Mouse (Mus musculus) layer of hippocampus, adult 2 months (tissue): ENCODE measurements around the gene C330007P06Rik. TPM values are rescaled to one million over a fixed set of nuclear protein-coding genes. Genes with fewer than 3 reads are reported as not detected.
"Not testable (repeated sequence)": the region's sequence is repeated elsewhere in the genome, so short reads cannot be mapped to it uniquely, and the experiment has no call there.

ENCODE experiments used
- DNase-seq, 2 experiments: peaks; one replicate each; pipeline ENCODE4 v3.0.0; 2022; ENCODE audit warnings: low spot score in 2 of 2
- H3K27ac ChIP-seq: fragments of 200-600 bp; 2 replicates; pipeline ENCODE4 v1.8.1; 2022
- H3K4me3 ChIP-seq: fragments of 200-600 bp; 2 replicates; pipeline ENCODE4 v1.8.1; 2022; ENCODE audit warnings: mild to moderate bottlenecking
- CTCF ChIP-seq: fragments of 200-600 bp; conservative IDR thresholded peaks from 2 replicates; pipeline ENCODE4 v1.8.1; 2022; ENCODE audit warnings: antibody characterized with exemption, mild to moderate bottlenecking, moderate library complexity
- long read RNA-seq, 2 experiments: library from polyadenylated mRNA; stranded (forward); transcript quantifications; one replicate each; pipeline ENCODE4 v2.0.0; 2021; ENCODE audit warnings: borderline mapping rate in 2 of 2
- total RNA-seq, 2 experiments: library from RNA; stranded (reverse); gene quantifications; 2 replicates each; pipeline ENCODE4 v1.2.3; 2021

C330007P06Rik gene
- 10 to 100 TPM; 40.4 TPM for total RNA-seq
- long read RNA-seq, experiment 1, transcript C330007P06Rik-202 (7 exons, 3,340 nt), result major isoform, 30 of 38 reads
- long read RNA-seq, experiment 1, partial matches to known transcripts, result 2 of 38 reads
- long read RNA-seq, experiment 1, other reads (novel, unspliced or antisense), result 6 of 38 reads
- long read RNA-seq, experiment 2, transcript C330007P06Rik-202 (7 exons, 3,340 nt), result major isoform, 46 of 56 reads
- long read RNA-seq, experiment 2, partial matches to known transcripts, result 5 of 56 reads
- long read RNA-seq, experiment 2, other reads (novel, unspliced or antisense), result 5 of 56 reads

DNA sequence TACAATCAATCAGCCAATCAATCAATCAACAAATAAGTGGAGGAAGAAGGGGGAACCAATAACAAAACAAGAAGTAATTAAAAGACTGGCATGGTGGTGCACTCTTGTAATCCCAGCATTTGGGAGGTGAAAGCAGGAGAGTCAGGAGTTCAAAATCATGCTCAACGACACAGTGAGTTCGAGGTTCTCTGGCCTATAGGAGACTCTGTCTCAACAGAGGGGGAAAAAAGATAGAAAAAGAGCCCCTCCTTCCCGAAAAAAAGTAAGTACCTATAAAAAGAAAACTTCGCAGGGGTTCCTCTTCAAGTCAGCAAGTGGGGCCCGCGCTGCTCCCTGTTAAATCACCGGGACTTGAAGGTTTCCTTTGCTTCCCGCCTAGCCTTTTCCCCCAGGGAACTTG is at the start of gene C330007P06Rik, which contains the start of gene Ube2a:
C330007P06Rik (minus strand) TSS at position 347 of the 400 bp plus-strand sequence.
Ube2a (plus strand) TSS at position 136 of the 400 bp plus-strand sequence.
- H3K27ac ChIP-seq, result peak within 1 kb of the TSS; percentile 90
- no peak for TF ChIP-seq CTCF
- DNase-seq, result no peak
- H3K4me3 ChIP-seq, result peak within 1 kb of the TSS; percentile 73

DNA sequence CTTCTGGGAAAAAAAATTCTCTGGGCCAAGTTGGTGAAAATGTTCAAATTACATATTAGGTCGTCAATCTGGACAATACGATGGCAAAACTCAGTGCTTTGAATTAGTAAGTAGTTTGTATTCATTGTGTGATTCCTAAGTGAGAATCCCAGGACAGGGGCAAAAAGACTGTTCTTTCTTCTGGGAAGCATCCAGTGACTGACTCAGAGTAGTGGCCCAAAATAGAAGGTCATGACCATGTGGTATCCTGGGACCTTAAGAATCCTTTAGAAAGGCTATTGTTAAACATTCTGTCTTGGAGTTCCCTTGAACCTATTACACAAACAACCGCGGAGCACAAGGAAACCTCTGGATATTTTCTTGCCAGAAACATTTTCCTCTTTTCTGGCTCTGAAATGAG is 47.4 kb upstream of the C330007P06Rik start:
- Histone ChIP-seq H3K4me3 (no peak overlapping the region), H3K27ac (no peak overlapping the region)
- DNase-seq, result no peak
- no peak for TF ChIP-seq CTCF

DNA sequence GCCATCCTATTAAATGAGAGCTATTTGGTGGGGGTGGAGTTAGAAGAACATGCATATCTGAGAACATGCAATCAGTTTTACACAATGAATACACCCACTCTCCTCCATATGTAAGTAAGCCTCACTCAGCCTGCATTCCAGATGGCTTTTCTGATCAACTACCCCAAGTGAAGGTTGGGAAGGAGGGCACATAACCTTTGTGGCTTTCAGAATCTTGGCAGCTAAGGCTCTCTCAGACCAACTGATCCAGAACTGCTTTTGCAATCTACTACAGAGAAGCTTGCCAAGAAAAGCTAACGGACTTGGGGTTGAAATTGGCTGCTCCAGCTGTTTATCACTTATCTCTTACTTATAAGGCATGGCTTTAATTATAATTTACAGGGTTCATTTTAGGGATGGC is 43.8 kb upstream of the C330007P06Rik start:
- TF ChIP-seq CTCF, result no peak
- Histone ChIP-seq H3K4me3 (no peak overlapping the region), H3K27ac (no peak overlapping the region)
- DNase-seq, result no peak

DNA sequence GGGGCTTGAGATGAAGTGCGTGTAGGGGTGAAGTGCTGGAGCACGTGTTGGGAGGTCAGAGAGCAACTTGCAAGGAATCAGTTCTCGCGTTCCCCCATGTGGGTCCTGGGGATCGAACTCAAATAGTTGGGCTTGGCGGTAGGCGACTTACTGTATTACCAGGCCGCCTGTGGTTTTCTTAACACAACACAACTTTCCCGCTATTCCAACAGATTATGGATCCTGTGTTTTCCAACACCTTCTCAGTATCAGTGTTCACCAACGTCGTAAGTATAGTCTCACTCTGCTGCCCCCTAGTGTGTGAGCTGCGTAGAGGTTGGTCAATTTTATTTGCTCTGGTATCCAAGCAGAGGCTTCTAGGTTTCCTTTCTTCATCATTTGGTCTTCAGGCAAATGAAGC is 37.4 kb upstream of the C330007P06Rik start:
- Histone ChIP-seq H3K27ac (no peak overlapping the region), H3K4me3 (no peak overlapping the region)
- DNase-seq, result peak in 1 of 2 experiments; percentile 48
- TF ChIP-seq CTCF, result peak; percentile 77

DNA sequence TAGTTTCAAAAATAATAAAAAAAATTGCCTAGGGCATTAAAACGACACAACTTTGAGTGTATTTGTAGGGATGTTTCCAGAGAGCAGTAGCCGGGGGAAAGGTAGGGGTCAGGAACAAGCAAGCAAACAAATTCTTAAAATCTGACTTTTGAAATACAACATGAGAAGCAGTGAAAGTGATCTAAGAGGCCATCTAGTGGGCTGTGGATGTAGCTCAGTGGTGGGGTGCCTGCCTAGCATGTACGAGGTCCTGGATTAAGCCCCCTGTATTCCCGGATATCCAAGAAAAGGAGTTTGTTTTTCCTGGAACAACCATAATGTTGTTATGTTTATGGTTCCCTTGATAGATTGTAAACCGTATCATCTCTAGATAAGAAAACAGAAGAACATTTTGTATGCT is 32.6 kb upstream of the C330007P06Rik start:
- H3K4me3 ChIP-seq, result no peak overlapping the region
- no peak overlapping the region for H3K27ac ChIP-seq
- TF ChIP-seq CTCF, result peak; percentile 71
- DNase-seq, result no peak

DNA sequence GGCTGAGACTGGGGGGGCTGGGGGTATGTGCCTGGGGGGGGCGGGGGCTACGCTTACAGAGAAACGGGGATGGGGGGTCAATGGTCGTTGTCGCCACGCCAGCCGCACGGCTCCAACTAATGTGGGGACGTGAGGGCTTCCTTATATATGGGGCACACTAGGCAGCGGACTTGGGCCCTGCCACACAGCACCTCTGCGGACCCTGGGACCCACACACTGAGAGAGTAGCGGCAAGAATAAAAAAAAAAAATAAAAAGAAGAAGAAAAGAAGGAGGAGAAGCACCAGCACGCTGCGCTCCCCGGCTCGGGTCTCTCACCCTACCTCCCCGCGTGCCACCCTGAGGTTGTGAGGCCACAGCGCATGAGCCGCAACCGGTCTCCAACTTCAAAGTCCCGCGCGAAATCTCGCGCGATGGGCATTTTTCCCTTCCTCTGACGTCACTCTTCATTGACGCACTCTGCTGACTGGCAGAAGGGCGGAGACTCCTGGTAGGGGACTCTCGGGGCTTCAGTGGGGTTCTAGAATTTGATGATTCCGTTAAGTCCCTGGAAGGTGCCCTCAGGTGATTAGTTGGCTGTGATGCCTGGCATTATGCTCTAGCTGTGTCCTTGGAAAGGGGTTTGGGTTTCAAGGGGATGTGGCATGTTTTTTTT is 29.3 kb upstream of the C330007P06Rik start:
- peak; percentile 92 to 93 for DNase-seq
- Histone ChIP-seq H3K4me3 (peak overlapping the region; percentile 67), H3K27ac (peak overlapping the region; percentile 92)
- TF ChIP-seq CTCF, result peak; percentile 31; the same call in 1 of the 2 replicates

DNA sequence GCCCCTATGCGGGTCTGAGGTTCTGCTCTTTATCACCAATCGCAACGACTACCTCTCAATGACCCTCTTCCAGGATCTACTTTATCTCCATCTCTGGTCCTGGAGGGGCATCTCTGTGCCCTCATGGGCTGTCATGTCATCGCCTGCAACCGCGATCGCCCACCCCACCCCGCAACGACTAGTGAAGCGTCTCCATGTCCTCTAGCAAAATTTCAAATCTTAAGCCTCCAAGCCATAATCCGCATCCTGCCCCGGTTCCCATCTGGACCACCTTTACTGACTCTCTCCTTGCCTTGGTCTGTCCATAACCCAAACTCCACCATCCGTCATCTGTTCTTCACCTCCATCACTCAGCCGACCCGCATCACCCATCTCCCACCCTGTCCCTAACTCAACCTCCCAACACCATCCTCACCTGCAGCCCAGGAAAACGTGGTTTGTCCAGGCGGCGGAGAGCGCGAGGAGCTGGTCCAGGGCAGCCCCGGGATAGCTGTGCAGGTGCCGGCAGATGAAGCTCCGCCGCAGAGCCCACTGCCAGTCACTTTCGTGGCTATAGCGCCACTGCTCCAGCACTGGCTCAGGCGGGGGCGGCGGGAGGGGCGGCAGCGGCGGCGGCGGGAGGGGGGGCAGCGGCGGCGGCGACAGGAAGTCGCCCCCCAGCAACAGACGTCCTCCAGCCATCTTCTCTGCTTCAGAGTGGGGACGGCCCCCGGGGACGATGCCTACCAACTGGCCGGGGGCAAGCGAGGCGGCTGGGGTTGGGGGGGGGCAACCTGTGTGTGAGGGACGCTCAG is 28.6 kb upstream of the C330007P06Rik start, which contains the start of gene Nkrf:
Nkrf (minus strand) TSS at position 579 of the 794 bp plus-strand sequence.
- Histone ChIP-seq H3K27ac (peak within 1 kb of the TSS; percentile 92), H3K4me3 (peak within 1 kb of the TSS; percentile 67)
- TF ChIP-seq CTCF, result no peak
- peak in 1 of 2 experiments; percentile 46 for DNase-seq

DNA sequence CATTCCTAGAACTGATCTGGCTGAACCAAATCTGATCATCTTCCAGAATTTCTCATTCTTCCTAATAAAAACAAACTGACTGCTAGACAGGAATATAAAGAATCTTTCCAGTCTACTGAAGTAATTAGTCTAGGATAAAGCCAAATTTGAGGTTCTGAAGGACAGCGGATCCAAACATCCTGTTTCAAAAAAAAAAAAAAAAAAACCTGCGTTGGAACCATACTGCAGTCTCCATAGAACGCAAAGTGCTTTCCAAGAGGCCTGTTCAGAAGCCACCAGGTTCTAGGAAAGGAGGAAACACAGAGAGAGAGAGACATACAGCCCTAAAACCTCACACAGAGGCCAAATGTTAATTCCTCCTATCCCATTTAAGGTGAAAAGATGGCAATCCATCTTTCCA is 27.7 kb upstream of the C330007P06Rik start:
- no peak for DNase-seq
- TF ChIP-seq CTCF, result no peak
- peak overlapping the region; percentile 92 for H3K27ac ChIP-seq
- H3K4me3 ChIP-seq, result peak overlapping the region; percentile 67

DNA sequence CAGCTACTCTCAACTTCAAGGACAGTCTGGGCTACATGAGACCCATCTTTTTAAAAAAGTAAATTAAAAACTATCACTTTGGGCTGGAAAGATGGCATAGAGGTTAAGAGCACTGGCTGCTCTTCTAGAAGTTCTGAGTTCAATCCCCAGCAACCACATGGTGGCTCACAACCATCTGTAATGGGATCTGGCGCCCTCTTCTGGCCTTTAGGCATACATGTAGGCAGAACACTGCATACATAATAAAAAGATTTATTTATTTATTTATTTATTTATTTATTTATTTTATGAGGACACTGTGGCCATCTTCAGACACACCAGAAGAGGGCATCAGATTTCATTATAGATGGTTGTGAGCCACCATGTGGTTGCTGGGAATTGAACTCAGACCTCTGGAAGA is 25.0 kb upstream of the C330007P06Rik start:
- H3K27ac ChIP-seq, H3K4me3 ChIP-seq, DNase-seq: not testable (repeated sequence)
- peak; percentile 65 for TF ChIP-seq CTCF

DNA sequence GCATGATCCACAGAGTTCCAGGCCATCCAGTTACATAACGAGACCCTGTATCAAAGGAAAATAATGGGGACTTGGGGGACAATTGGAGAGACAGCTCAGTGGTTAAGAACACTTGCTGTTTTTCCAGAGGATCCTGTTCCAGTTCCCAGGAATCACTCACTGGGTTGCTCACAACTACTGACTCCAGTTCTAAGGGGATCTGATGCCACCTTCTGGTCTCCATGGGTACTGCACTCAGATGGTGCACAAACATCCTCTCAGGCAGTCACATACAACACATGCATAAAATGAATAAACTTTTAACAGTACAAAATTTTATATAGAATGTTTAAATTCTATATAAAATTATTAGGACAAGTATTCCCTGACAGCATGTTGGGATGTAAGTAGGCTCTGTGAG is 10.8 kb upstream of the C330007P06Rik start:
- no peak overlapping the region for H3K27ac ChIP-seq
- DNase-seq, result no peak
- peak; percentile 63 for TF ChIP-seq CTCF
- H3K4me3 ChIP-seq, result no peak overlapping the region

DNA sequence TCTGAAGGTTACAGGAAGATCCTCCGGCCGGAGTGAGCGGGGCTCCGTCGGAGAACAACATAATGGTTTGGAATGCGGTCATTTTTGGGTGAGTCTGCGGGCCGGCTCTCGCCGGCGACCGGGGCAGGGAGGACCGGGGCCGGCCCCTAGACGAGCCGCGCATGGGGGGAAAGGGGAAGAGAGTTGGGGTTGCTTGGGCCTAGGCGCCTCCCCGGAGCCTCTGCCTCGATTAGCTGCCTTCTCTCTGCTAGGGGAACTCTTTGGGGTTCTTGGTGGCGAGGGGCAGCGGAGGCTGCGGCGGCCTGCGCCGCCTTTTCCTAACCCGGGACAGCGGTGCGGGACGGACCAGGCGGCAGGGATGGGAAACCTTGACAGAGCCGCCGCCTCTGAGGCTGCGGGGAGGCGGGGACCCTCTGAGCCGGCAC is 805 bp upstream of the C330007P06Rik start:
- peak in 1 of 2 experiments; percentile 10 for DNase-seq
- Histone ChIP-seq H3K4me3 (peak overlapping the region; percentile 73), H3K27ac (peak overlapping the region; percentile 90)
- TF ChIP-seq CTCF, result no peak

DNA sequence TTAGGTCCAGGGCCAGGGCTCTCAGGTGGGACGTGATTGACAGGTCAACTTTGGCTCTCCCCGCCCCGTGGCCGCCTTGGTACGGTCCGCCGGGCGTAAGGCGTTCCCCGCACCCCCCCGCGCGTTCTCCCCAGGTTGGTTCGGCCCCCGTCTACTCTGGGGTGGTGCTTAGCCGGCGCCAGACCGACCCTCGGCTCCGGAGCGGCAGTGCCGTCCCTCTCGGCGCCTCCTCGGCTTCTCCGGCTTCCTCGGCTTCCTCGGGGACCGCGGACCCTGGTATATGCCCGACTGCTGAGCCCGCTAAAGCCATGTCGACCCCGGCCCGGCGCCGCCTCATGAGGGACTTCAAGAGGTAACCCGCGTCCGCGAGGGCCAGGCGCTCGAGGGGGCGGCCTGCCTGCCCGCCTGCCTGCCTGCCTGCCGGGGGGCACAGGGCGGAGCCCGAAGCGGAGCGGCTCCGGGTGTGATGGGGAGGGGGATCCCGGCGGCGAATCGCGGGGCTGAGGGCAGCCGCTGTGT is 326 bp upstream of the C330007P06Rik start:
- peak; percentile 80 to 86 for DNase-seq
- H3K27ac ChIP-seq, result peak overlapping the region; percentile 90
- peak overlapping the region; percentile 73 for H3K4me3 ChIP-seq
- no peak for TF ChIP-seq CTCF
